Mouse (Mus musculus) brain, adult 10 weeks (tissue): ENCODE data around the gene Bin2. TPM values are rescaled to one million over a fixed set of nuclear protein-coding genes. Genes with fewer than 3 reads are reported as not detected.

Source experiments
- polyA plus RNA-seq: library from polyadenylated mRNA; stranded (reverse); fragments of 350-450 nt; fragmentation: Illumina TruSeq; extraction: RNeasy Lipid Tissue Mini Kit (QIAGEN cat#74804); gene quantifications from one replicate; pipeline ENCODE4 v1.2.3, GENCODE M21; 2015; ENCODE audit warnings: low read depth, low replicate concordance

The Bin2 gene
- polyA plus RNA-seq = 6.3 TPM

DNA sequence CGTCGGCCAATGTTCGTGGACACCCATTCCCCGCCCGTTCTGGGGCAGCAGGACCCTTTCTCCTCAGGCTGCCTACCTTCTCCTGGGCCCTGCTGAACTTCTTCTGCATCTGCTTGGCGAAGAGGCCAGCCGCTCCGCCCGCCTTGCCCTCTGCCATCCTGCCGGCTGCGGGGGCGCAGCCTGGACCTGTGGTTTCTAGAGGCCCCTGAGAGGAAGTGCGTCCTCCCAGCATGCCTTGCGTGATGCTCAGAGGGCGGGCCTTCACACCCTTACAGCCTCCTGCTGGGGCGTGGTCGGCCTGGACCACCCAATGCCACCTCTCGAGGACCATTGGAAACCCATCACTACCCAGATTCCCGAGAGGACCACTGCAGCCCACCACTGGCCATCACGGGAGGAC, at the start of gene Bin2:
Bin2 (minus strand) TSS at position 217 of the 400 bp plus-strand sequence.

DNA sequence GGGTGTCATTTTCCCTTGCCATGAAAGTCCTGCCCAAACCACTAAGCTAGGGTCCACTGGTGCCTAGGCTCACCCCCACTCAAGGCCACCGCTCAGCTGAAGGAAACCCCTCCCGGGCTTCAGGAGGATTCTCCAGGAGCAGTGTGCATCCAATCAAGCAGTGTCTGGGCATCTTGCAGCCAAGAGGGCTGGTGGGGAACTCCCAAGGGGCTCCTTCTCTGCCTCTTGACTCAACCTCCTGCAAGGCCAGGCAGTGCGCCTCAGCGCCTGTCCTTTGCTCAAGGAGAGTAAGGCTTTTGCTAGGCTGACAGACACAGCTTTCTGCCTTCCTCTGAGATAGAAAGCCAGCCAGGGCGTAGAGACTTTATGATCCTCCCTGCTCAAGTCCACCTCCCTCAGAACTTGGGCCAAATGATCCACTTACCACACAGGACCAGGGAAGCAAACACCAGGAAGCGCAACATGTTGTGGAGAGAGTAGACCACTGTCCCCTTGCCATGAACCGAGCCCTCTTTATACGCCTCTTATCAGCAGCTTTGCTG, 18.1 kb upstream of the Bin2 start, which contains the start of gene Cela1:
Cela1 (minus strand) TSS at position 492 of the 542 bp plus-strand sequence.

DNA sequence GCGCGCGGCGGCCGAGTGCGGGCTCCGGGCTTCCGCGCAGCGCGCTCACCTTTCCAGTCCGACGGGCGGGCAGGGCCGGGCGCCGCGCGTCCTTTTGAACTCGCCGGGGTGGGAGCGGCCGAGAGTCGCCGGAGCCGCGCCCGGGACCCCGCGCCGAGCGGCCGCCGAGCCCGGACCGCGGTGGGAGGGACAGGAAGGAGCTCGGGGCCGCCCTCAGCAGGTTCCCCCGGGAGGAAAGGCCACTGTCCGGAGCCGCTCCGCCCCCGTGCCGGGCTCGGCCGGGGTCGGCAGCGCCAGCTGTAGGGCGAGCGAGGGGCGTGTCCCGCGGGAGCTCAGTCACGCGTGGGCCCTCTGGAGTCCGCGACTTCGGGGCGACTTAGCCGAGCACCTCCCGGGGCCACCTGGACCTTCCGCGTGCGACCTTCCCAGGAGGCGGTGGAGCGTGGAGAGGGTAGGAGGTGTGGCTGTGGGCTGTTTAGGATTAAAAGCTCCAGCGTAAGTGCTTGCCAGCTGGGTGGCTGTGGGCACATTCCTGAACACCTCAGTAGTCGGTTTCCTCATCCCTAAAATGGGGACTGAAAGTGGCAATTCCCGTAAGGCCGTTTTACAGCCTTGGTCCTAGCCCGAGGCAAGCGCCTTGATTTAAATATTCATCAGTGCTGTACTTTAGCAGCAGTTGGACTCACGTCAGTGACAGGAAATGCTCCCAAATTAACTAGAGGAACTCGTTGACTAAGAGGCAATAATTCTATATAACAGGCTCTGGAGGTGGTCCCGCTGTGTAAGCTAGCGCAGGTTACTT, 32.5 kb downstream of the Bin2 start, which contains the start of gene Smagp:
Smagp (minus strand) TSS at position 241 of the 802 bp plus-strand sequence.

DNA sequence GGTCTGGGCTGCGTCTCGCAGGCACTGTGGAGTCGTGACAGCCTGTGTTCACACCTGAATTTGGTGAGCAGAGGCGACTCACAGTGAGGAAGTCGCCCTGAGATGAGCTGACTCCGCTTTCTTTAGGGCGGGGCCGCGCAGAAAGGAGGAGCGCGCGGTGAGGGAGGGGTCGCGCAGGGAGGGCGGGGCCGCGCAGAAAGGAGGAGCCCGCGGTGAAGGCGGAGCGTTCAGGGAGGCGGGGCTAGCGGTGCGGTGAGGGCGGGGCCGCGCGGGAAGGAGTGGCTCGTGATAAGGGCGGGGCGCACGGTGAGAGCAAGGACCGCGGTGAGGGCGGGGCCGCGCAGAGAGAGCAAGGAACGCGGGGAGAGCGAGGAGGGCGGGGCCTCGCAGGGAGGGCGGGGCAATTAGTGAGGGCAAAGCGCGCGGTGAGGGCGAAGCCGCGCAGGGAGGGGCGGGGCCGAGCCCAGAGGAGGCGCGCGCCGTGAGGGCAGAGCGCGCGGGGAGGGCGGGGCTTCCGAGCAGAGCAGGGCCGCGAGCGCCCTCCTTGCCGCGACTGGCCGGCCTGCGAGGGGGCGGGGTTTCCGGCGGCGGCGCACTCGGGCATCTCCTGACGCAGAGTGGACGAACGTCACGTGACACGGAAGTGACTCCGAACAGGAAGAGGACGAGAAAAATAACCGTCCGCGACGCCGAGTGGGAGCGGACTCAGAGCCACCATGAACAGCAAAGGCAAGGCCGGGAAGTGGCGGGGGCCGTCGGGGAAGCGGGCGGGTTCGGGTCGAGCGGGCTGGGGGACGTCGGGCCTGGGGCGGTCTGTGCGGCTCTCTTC, 54.1 kb downstream of the Bin2 start, which contains the start of gene Dazap2:
Dazap2 (plus strand) TSS at position 354 of the 829 bp plus-strand sequence.

DNA sequence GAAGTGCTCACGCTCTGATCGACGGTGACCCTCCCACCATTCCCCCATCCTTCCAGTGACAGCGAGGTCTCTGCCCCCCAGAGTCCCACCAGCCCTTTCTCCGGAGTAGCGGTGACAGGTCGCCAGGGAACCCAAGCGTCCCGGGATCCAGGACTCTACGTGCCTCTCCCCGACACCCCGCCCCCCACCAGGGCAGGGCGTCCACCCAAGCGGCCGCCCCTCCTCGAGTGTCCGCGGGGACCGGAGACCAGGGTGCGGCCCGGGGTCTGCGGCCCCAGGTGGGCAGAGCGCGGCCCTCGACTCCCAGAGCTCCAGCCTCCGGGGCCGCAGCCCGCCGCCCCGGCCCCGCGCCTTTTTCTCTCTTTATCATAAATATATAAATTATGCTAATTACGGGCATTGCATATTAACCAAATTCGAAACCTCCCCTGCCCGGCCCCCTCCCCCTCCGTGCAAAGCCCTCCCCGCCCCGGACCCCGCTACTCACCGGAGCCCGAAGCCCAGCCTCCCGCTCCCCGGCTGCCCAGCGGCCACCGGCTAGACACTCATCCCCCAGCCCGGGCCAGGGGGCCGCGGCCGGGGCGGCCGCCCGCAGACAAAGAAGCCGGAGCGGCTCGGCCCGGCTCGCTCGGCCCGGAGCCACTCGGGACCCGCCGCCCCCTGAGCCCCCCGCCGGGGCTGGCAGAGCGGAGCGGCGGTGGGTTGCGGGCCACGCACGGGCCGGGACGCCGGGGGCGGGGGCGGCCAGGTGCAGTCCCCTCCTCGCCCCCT, 69.9 kb downstream of the Bin2 start, which contains the start of gene Pou6f1:
Pou6f1 (minus strand) TSS at position 709 of the 771 bp plus-strand sequence.

Other genes starting within 250 kb of the Bin2 start
- gene Gm5475, start 247.4 kb downstream of the Bin2 start, polyA plus RNA-seq = not detected
- gene Slc11a2, start 244.5 kb downstream of the Bin2 start, polyA plus RNA-seq = 33.9 TPM
- 55.5 TPM for gene Letmd1, start 200.5 kb downstream of the Bin2 start, polyA plus RNA-seq
- gene Csrnp2, start 174.1 kb downstream of the Bin2 start, polyA plus RNA-seq = 13.2 TPM
- gene Tfcp2, start 117.5 kb downstream of the Bin2 start, polyA plus RNA-seq = 16.7 TPM
- gene Pou6f1, start 69.6 kb downstream of the Bin2 start, polyA plus RNA-seq = 102 TPM
- gene Dazap2, start 54.2 kb downstream of the Bin2 start, polyA plus RNA-seq = 161 TPM
- 3.5 TPM for gene Smagp, start 32.6 kb downstream of the Bin2 start, polyA plus RNA-seq
- 6.1 TPM for gene Cela1, start 18.4 kb upstream of the Bin2 start, polyA plus RNA-seq
- gene Galnt6, start 59.8 kb upstream of the Bin2 start, polyA plus RNA-seq = 12.5 TPM
- gene Slc4a8, start 92.2 kb upstream of the Bin2 start, polyA plus RNA-seq = 25.7 TPM
- gene Scn8a, start 200.3 kb upstream of the Bin2 start, polyA plus RNA-seq = 82.5 TPM